Mouse (Mus musculus): ENCODE results near the gene Ndufc2.

DNA sequence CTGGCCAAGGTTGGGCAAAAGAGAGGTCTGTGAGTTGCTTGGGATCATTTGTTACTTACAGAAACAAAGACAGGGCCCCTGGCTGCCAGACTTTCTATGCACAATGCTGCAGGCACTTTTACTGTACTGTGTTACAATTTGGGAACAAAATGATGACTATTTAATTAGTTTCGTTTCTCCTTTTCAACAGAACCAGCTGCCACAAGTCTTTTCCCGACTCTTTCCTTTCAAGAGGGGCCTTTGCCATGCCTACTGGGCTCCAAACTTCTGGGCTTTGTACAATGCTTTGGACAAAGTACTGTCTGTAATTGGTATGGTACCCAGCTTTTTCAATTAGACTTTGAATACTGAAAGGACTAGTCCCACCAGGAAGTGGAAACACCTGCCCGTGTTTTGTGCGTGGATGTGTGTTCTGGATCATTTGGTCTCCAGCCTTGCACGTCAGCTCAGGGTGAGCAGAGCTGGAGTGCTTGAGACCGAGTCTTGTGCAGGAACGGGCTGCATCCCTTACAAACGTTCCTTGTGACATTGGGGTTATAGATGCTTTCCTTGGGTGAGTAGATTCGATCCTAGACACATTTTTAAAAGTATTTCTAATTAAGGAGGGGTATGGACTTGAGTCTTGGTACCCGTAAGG, 16.2 kb upstream of the Ndufc2 start:
- TF ChIP-seq CTCF (IDR thresholded peaks at IDR 0.05; ENCODE audit: control insufficient read depth, insufficient read depth, insufficient read length): no peak
- TF ChIP-seq MYOG (IDR thresholded peaks at IDR 0.05; ENCODE audit: control insufficient read depth, extremely low read depth, insufficient read length): no peak
- no peak for TF ChIP-seq FOSL1 (IDR thresholded peaks at IDR 0.05; ENCODE audit: insufficient read depth, low read length, poor library complexity, severe bottlenecking)

Measured in C2C12 (cell line).